Mouse (Mus musculus) spleen, embryonic (tissue): ENCODE results near the gene Stk35.

Experiments
- CTCF ChIA-PET: fragments of 350-600 bp; sonication (Branson Sonifier 250); formaldehyde crosslinking; loops from one replicate; lab custom pipeline; 2022; lab: Charles Lee

Stk35 gene

GRCm38 (mm10) chr2:129800271-129800903 lies at the start of gene Stk35:
TSS of gene Stk35 (plus strand) at chr2:129800517.
- CTCF ChIA-PET, result no interaction called here

GRCm38 (mm10) chr2:129782046-129782445 lies 18.3 kb upstream of the Stk35 start:
- CTCF ChIA-PET, result no interaction called here

DNA sequence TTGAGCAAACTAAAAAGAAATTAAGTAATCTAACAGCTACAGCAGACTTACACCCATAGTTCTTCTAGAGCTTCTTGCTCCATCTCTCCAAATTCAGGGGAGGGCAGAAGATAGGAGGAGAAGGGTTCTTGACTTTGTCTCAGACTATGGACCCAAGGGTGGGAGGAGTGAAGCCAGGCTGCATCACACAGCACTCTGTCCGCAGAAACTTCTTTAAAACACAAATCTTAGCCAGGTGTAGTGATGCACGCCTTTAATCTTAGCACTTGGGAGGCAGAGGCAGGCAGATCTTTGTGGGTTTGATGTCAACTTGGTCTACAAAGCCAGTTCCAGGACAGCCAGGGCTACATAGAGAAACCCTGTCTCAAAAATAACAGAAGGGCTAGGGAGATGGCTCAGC lies 3.8 kb upstream of the Stk35 start:
- CTCF ChIA-PET, result no interaction called here

DNA sequence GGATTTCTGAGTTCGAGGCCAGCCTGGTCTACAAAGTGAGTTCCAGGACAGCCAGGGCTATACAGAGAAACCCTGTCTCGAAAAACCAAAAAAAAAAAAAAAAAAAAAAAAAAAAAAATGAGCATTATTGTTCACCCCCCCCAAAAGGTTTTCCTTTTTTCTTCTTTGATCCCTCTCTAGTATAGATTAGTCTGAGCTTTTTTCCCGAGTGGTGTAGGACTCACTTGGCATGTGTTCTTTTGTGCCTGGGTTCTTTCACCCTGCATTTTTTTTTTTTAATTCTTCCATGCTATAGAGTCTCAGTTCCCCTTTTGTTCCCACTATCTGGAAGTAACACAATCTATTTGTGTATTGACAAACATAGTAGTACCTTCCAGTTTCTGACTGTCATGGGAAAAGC lies 2.6 kb upstream of the Stk35 start:
- CTCF ChIA-PET, result no interaction called here

DNA sequence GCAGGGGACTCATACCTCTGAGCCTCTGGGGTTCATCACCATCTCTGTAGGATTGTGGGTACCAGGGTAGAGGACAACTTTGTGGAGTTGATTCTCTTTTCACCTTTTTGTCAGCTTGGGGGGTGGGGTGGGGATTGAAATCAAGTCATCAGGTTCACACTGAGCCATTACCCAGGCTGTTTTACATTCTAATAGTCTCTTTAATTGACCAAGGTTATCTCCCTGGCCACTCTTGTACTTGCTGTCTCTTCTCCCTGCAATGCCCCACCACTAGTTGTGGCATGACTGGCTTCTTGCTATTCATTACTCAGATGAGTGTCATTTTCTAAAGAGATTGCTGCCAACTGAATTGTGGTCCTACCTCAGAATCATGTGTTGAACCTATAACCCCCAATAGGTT lies 1.9 kb upstream of the Stk35 start:
- CTCF ChIA-PET, result no interaction called here

GRCm38 (mm10) chr2:129800904-129801230 lies 550 bp downstream of the Stk35 start:
- CTCF ChIA-PET, result no interaction called here

DNA sequence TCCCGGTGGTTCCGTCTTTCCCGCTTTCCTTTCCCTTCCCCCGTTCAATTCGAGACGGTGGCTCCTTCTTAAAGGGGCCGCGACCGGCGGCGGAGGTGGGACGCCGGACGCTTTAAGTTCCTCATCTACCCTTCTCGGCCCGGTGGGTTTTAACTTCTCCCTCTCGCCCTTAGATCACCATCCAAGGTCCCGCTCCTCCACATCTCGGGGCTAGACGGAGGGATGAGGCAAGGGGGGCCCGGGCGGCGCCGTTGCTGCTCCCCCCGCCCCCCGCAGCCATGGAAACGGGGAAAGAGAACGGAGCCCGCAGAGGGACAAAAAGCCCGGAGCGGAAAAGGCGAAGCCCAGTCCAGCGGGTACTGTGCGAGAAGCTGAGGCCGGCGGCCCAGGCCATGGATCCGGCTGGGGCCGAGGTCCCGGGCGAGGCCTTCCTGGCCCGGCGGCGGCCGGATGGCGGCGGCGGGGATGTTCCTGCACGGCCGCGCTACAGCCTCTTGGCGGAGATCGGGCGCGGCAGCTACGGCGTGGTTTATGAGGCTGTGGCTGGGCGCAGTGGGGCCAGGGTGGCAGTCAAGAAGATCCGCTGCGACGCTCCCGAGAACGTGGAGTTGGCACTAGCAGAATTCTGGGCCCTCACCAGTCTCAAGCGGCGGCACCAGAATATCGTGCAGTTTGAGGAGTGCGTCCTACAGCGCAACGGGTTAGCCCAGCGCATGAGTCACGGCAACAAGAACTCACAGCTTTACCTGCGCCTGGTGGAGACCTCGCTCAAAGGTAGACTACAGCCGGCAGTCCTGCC lies 1.1 kb downstream of the Stk35 start:
- CTCF ChIA-PET, result no interaction called here

GRCm38 (mm10) chr2:129805486-129805885 lies 5.2 kb downstream of the Stk35 start:
- CTCF ChIA-PET, result no interaction called here

DNA sequence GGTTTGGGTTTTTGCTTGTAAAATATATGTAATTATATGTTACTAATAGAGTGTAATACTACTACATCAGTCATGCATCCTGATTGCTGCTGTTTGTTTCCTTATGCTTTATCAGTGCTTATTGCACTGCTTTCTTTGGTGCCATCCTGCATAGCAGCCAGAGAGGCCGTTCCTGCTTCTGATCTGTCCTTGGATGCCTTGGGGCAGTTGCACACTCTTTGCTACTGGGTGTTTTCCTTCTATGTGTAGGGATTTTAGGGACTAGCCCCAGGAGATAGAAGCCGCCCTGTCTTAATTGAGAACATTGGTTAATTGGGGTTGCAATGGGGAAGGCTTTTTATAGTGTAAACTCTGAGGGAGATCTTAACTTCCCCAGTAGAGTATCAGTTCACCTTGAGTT lies 6.2 kb downstream of the Stk35 start:
- CTCF ChIA-PET, result no interaction called here

DNA sequence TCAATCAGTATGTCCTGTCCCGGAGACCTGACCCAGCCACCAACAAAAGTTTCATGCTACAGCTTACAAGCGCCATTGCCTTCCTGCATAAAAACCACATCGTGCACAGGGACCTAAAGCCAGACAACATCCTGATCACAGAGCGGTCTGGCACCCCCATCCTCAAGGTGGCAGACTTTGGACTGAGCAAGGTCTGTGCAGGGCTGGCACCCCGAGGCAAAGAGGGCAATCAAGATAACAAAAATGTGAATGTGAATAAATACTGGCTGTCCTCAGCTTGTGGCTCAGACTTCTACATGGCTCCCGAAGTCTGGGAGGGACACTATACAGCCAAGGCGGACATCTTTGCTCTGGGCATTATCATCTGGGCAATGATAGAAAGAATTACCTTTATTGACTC lies 10.2 kb downstream of the Stk35 start:
- CTCF ChIA-PET, result no interaction called here

- CTCF ChIA-PET, result no interaction called here
Observed at GRCm38 (mm10) chr2:129814033-129814432, 13.7 kb downstream of the Stk35 start.

DNA sequence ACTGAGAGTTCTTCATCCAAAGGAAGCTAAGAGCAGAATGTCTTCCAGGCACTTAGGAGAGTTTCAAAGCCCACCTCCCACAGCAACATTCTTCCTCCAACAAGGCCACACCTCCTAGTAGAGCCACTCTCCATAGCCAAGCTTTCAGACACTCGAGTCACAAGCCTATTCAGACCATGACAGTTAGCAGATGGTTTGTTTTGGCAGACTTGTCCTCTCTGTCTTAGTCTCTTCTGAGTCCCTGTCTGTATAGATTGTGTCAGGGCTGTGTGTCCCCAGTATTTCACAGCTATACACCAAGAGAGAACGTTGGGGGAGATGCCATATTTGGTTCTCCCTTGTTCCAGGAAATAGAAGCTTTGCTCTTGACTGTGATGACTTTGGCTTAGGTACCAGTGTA lies 14.8 kb downstream of the Stk35 start:
- CTCF ChIA-PET, result no interaction called here

DNA sequence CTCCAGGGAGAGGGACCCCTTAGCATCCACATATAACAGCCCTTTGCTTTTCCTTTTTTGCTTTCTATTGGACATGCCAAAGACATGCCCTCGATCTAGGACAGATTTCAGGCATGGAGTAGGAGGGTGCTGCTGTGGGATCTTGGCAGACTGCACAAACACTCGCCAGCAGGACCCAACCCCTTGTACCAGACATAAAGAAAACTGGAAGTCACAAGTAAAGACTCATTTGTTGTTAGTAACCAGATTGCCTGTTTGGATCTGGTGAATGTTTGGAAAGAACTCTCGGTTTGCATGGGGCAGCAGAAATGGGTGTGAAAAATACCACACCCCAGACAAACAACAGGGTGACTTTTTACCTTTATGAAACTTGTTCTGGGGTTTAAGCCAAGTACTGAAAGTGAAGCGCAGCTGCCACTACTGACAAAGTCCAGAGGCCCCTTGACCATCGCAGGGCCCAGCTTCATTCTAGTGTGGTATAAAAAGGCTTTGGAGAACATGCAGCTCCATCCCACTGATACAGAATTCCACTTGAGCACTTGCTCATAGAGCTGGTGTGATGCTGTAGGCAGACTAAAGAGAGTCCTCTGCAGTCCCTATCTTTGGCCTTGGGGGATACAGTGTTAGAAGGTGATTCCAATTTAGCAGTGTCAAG lies 17.4 kb downstream of the Stk35 start:
- CTCF ChIA-PET, result no interaction called here

- CTCF ChIA-PET, result no interaction called here
Observed at GRCm38 (mm10) chr2:129818868-129819267, 18.6 kb downstream of the Stk35 start.

DNA sequence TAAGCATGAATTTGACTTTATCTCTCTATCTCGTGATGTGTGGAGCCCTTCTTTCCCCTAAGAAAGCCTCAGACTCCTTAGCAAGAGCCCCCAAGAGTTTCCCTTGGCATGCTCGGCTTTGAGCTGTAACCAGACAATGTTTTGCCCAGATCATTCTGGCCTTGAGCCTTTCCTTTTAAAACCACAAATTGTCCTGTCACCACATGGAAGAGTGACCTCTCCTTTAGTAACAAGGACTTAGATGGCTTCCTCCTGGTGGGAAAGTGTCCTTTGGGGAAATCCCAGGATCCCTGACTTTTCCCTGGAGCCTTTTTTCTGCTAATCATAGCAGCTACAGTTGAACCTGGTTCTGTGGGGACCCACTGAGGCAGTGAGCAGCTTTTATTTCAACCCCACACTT lies 19.2 kb downstream of the Stk35 start:
- CTCF ChIA-PET, result no interaction called here

DNA sequence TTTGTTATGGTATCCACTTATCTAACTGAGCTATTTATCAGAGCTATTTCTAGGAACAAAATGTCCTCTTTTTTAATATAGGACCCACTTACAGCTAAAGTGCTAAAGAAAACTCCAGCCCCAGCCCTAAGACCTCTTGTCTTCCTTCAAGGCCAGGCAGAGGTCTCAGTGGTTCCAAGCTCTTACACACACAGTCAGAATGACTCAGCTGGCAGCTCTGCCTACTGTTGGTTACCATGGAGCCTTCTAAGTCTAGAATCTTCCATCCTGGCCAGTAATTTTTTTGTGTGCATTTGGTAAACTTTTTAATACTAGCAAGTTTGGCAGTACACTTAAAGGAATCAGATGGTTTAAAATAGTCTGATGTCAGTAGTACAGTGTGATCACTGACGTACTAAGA lies 19.6 kb downstream of the Stk35 start:
- CTCF ChIA-PET, result no interaction called here

DNA sequence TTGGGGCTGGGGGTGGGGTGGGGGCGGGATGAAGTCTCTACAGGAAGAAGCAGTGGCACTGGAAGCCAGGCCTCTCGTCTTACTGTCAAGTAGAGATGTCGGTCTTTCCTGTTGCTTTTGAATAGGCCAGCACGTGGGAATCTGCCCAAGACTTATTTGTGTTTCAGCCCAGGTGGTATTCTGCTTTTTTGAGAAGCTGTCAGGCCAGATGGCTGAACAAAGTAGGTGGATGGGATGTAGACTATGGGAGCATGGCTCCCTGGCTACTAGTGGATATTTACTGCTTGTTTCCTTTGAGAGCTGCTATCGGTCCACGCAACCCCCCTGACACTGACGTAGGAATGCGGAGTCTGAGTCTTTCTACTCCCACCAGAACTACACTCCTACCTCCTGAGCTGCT lies 20.7 kb downstream of the Stk35 start:
- CTCF ChIA-PET, result no interaction called here

GRCm38 (mm10) chr2:129821568-129821967 lies 21.3 kb downstream of the Stk35 start:
- CTCF ChIA-PET, result no interaction called here

- CTCF ChIA-PET, result no interaction called here
Observed at GRCm38 (mm10) chr2:129823310-129823709, 23.0 kb downstream of the Stk35 start.

GRCm38 (mm10) chr2:129824254-129824653 lies 23.9 kb downstream of the Stk35 start:
- CTCF ChIA-PET, result no interaction called here

DNA sequence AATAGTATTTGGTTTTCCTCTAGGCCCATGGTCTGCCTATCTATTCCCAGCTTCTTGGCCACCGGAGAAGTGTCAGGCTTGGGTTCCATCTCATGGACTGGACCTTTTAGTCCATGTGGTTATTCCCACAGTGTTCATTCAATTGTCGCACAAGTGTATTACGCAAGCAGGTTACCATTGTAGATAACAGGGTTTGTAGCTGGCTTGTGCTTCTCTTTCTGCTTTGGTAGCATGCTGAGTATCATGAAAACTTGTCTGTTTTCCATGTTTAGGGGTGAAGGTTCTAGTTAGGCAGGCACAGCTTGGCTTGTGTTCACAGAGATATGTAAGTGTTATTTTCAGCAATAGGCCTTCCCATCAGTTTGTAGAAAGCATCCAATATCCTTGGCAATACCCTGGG lies 25.8 kb downstream of the Stk35 start:
- CTCF ChIA-PET, result no interaction called here

GRCm38 (mm10) chr2:129832993-129833392 lies 32.7 kb downstream of the Stk35 start:
- CTCF ChIA-PET, result no interaction called here

GRCm38 (mm10) chr2:129834221-129834620 lies 33.9 kb downstream of the Stk35 start:
- CTCF ChIA-PET, result interaction anchor here (0.5 kb wide), 1 partner anchor 409 kb away, joined by 3 read pairs; no protein-coding TSS in a partner anchor
